Mouse (Mus musculus): ENCODE data around the gene Gm49318. TPM values are rescaled to one million over a fixed set of nuclear protein-coding genes. Genes with fewer than 3 reads are reported as not detected.
A peak's percentile ranks its signal among the peaks of the same experiment; 100 is the strongest.

The Gm49318 gene
- polyA plus RNA-seq, 1 experiment from 2014 or later = not detected

- Histone ChIP-seq H3K4me3 (ENCODE audit: low read depth, low read length) (peak overlapping the region; percentile 79), H3K9ac (peak overlapping the region; percentile 17), H3K4me2 (peak overlapping the region; percentile 70), H3K9me3 (ENCODE audit: low read depth, low read length) (no peaks in the 10 kb centered on the region), H3K27me3 (ENCODE audit: insufficient read depth, low read length) (no peaks in the 10 kb centered on the region), H3K4me1 (ENCODE audit: insufficient read depth) (no peaks in the 10 kb centered on the region), H3K36me3 (ENCODE audit: insufficient read depth) (peaks cover 55% of the 10 kb centered on the region), H3K27ac (ENCODE audit: low read depth) (0 out of 2 replicates have a peak overlapping the region, but pooled peaks have one; percentile 99)
- ATAC-seq (ENCODE audit: insufficient read depth) (peak; percentile 9; the same call in 1 of the 2 replicates), DNase-seq (peak; percentile 5)
- TF ChIP-seq CTCF (IDR thresholded peaks at IDR 0.05; ENCODE audit: low read depth) = no peak
- WGBS = 57% methylated on average over 4 of the region's 4 CpGs
Observed at GRCm38 (mm10) chr9:22069881-22070553, 1.0 kb downstream of the Gm49318 start.

- ATAC-seq (ENCODE audit: insufficient read depth) (no peak), DNase-seq (no peak)
- H3K36me3 ChIP-seq (ENCODE audit: insufficient read depth) = peaks cover 56% of the 10 kb centered on the region
- no peak for TF ChIP-seq CTCF (IDR thresholded peaks at IDR 0.05; ENCODE audit: low read depth)
- H3K27me3 ChIP-seq (ENCODE audit: insufficient read depth, low read length) = no peaks in the 10 kb centered on the region
- H3K4me3 ChIP-seq (ENCODE audit: low read depth, low read length) = no peak overlapping the region
- no peak overlapping the region for H3K27ac ChIP-seq (ENCODE audit: low read depth)
- H3K9me3 ChIP-seq (ENCODE audit: low read depth, low read length) = no peaks in the 10 kb centered on the region
- H3K4me2 ChIP-seq = no peak overlapping the region
- no peak overlapping the region for H3K9ac ChIP-seq
- WGBS = 77% methylated on average over 5 of the region's 5 CpGs
- H3K4me1 ChIP-seq (ENCODE audit: insufficient read depth) = no peaks in the 10 kb centered on the region
Observed at GRCm38 (mm10) chr9:22067195-22067594, 3.9 kb downstream of the Gm49318 start.

DNA sequence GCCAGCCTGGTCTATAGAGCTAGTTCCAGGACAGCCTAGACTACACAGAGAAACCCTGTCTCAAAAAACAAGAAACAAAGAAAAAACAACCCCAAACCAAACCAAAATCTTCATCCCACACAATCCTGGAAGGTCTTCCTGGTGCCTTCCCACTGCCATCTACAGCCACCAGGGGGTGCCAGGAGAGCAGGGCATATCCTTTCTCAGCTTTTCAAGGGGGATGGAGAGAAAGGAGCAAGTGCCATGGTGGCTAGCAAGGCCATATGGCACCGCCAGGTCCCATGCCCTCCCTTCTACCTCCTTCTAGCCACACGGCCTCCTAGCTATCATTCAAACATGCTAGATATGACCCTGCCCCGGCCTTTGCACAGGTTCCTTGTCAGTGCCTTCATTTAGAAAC, 4.6 kb downstream of the Gm49318 start:
- Histone ChIP-seq H3K36me3 (ENCODE audit: insufficient read depth) (peaks cover 60% of the 10 kb centered on the region), H3K9ac (no peak overlapping the region), H3K27me3 (ENCODE audit: insufficient read depth, low read length) (no peaks in the 10 kb centered on the region), H3K9me3 (ENCODE audit: low read depth, low read length) (no peaks in the 10 kb centered on the region), H3K4me1 (ENCODE audit: insufficient read depth) (no peaks in the 10 kb centered on the region), H3K4me2 (no peak overlapping the region), H3K27ac (ENCODE audit: low read depth) (no peak overlapping the region), H3K4me3 (ENCODE audit: low read depth, low read length) (no peak overlapping the region)
- ATAC-seq (ENCODE audit: insufficient read depth) (no peak), DNase-seq (peak; percentile 65)
- 65% methylated on average over 3 of the region's 3 CpGs for whole genome bisulfite sequencing
- peak; percentile 88 for TF ChIP-seq CTCF (IDR thresholded peaks at IDR 0.05; ENCODE audit: low read depth)

- no peaks in the 10 kb centered on the region for H3K9me3 ChIP-seq (ENCODE audit: low read depth, low read length)
- H3K4me3 ChIP-seq (ENCODE audit: low read depth, low read length) = no peak overlapping the region
- DNase-seq (no peak), ATAC-seq (ENCODE audit: insufficient read depth) (no peak)
- no peak for TF ChIP-seq CTCF (IDR thresholded peaks at IDR 0.05; ENCODE audit: low read depth)
- H3K27ac ChIP-seq (ENCODE audit: low read depth) = no peak overlapping the region
- no peak overlapping the region for H3K4me2 ChIP-seq
- H3K4me1 ChIP-seq (ENCODE audit: insufficient read depth) = no peaks in the 10 kb centered on the region
- 92% methylated on average over 11 of the region's 11 CpGs for WGBS
- H3K9ac ChIP-seq = no peak overlapping the region
- H3K36me3 ChIP-seq (ENCODE audit: insufficient read depth) = peaks cover 60% of the 10 kb centered on the region
- no peaks in the 10 kb centered on the region for H3K27me3 ChIP-seq (ENCODE audit: insufficient read depth, low read length)
Observed at GRCm38 (mm10) chr9:22065642-22066041, 5.4 kb downstream of the Gm49318 start.

GRCm38 (mm10) chr9:22064341-22064740, 6.7 kb downstream of the Gm49318 start:
- H3K36me3 ChIP-seq (ENCODE audit: insufficient read depth) = peaks cover 65% of the 10 kb centered on the region
- no peak overlapping the region for H3K27ac ChIP-seq (ENCODE audit: low read depth)
- TF ChIP-seq CTCF (IDR thresholded peaks at IDR 0.05; ENCODE audit: low read depth) = no peak
- DNase-seq = no peak
- no peak overlapping the region for H3K4me2 ChIP-seq
- no peak overlapping the region for H3K9ac ChIP-seq
- H3K27me3 ChIP-seq (ENCODE audit: insufficient read depth, low read length) = no peaks in the 10 kb centered on the region
- WGBS = 83% methylated on average over 3 of the region's 3 CpGs
- H3K4me1 ChIP-seq (ENCODE audit: insufficient read depth) = no peaks in the 10 kb centered on the region
- no peaks in the 10 kb centered on the region for H3K9me3 ChIP-seq (ENCODE audit: low read depth, low read length)
- no peak overlapping the region for H3K4me3 ChIP-seq (ENCODE audit: low read depth, low read length)
- ATAC-seq (ENCODE audit: insufficient read depth) = no peak

DNA sequence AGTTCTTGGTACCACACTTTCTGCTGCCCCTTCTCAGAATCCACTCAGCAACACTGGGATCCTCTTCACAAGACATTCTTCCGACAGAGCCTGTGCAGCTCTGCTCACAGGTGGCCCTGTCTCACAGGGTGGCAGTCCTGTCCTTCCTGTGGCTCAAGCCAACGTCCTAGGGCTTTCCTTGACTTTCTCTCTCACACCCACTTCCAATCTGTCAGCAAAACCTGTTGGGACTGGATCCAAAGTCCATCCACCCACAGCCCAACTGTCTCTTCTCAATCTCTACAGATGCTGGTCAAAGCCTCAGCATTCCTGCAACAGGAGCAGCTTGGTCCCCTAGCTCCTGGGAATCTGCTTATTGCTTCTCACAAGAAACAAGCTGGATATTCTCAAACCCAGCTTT, 9.7 kb downstream of the Gm49318 start:
- H3K9me3 ChIP-seq (ENCODE audit: low read depth, low read length) = no peaks in the 10 kb centered on the region
- no peaks in the 10 kb centered on the region for H3K4me1 ChIP-seq (ENCODE audit: insufficient read depth)
- ATAC-seq (ENCODE audit: insufficient read depth) (no peak), DNase-seq (no peak)
- H3K27me3 ChIP-seq (ENCODE audit: insufficient read depth, low read length) = no peaks in the 10 kb centered on the region
- no peak for TF ChIP-seq CTCF (IDR thresholded peaks at IDR 0.05; ENCODE audit: low read depth)
- no peak overlapping the region for H3K4me2 ChIP-seq
- H3K27ac ChIP-seq (ENCODE audit: low read depth) = no peak overlapping the region
- no peak overlapping the region for H3K4me3 ChIP-seq (ENCODE audit: low read depth, low read length)
- H3K36me3 ChIP-seq (ENCODE audit: insufficient read depth) = peaks cover 70% of the 10 kb centered on the region
- 85% methylated on average over 2 of the region's 2 CpGs for WGBS
- H3K9ac ChIP-seq = no peak overlapping the region

- no peak for DNase-seq
- no peaks in the 10 kb centered on the region for H3K4me1 ChIP-seq (ENCODE audit: insufficient read depth)
- peaks cover 25% of the 10 kb centered on the region for H3K27me3 ChIP-seq (ENCODE audit: insufficient read depth, low read length)
- TF ChIP-seq CTCF (IDR thresholded peaks at IDR 0.05; ENCODE audit: low read depth) = no peak
- H3K27ac ChIP-seq (ENCODE audit: low read depth) = no peak overlapping the region
- H3K4me2 ChIP-seq = no peak overlapping the region
- no peak overlapping the region for H3K4me3 ChIP-seq (ENCODE audit: low read depth, low read length)
- ATAC-seq (ENCODE audit: insufficient read depth) = no peak
- peaks cover 41% of the 10 kb centered on the region; the same call in 1 of the 2 replicates for H3K36me3 ChIP-seq (ENCODE audit: insufficient read depth)
- WGBS = 87% methylated on average over 9 of the region's 9 CpGs
- H3K9me3 ChIP-seq (ENCODE audit: low read depth, low read length) = no peaks in the 10 kb centered on the region
- no peak overlapping the region for H3K9ac ChIP-seq
Observed at GRCm38 (mm10) chr9:22058011-22058424, 13.0 kb downstream of the Gm49318 start.

Data from lung, embryonic 14.5 days (tissue).